Mouse (Mus musculus) E14TG2a.4 (cell line): ENCODE results near the gene Laptm4a.

Source experiments
- H3K27me3 ChIP-seq: 2 replicates; pipeline ENCODE4 v1.6.1; 2014; ENCODE audit warnings: low read length, control low read depth; ENCODE audit not compliant: insufficient read depth
- H3K36me3 ChIP-seq: 2 replicates; pipeline ENCODE4 v1.6.1; 2014; ENCODE audit warnings: low read length, control low read depth; ENCODE audit not compliant: insufficient read depth
- H3K4me1 ChIP-seq: replicated peaks from 2 replicates; pipeline ENCODE4 v1.6.1; 2014; ENCODE audit warnings: low read depth, low read length, control low read depth
- H3K4me3 ChIP-seq: replicated peaks from 2 replicates; pipeline ENCODE4 v1.5.1; 2014; ENCODE audit warnings: mild to moderate bottlenecking, low read length
- H3K9me3 ChIP-seq: 2 replicates; pipeline ENCODE4 v1.6.1; 2014; ENCODE audit warnings: low read length, control low read depth
- CTCF ChIP-seq: conservative IDR thresholded peaks from 2 replicates; pipeline ENCODE4 v1.5.1; 2014; ENCODE audit warnings: low read length
- NANOG ChIP-seq: IDR thresholded peaks from 2 replicates; pipeline ENCODE4 v1.6.1; 2014; ENCODE audit warnings: borderline replicate concordance, low read length, mixed read lengths
- POU5F1 ChIP-seq: IDR thresholded peaks from 2 replicates; pipeline ENCODE4 v1.6.1; 2014; ENCODE audit warnings: low read length, borderline replicate concordance

Laptm4a gene

GRCm38 (mm10) chr12:8939490-8939889, 18.0 kb downstream of the Laptm4a start:
- H3K9me3 ChIP-seq = no peaks in the 10 kb centered on the region
- H3K4me1 ChIP-seq = peaks cover 51% of the 10 kb centered on the region
- TF ChIP-seq CTCF = no peak
- TF ChIP-seq NANOG = no peak
- no peak for TF ChIP-seq POU5F1
- H3K4me3 ChIP-seq = no peak overlapping the region
- peaks cover 46% of the 10 kb centered on the region for H3K36me3 ChIP-seq
- H3K27me3 ChIP-seq = no peaks in the 10 kb centered on the region

GRCm38 (mm10) chr12:8940011-8941005, 18.8 kb downstream of the Laptm4a start:
- H3K4me1 ChIP-seq = peaks cover 49% of the 10 kb centered on the region
- TF ChIP-seq NANOG (no peak), CTCF (no peak)

GRCm38 (mm10) chr12:8941131-8941615, 19.7 kb downstream of the Laptm4a start:
- Histone ChIP-seq H3K27me3 (peaks cover 8% of the 10 kb centered on the region), H3K4me3 (no peak overlapping the region), H3K36me3 (peaks cover 29% of the 10 kb centered on the region), H3K4me1 (peaks cover 46% of the 10 kb centered on the region), H3K9me3 (no peaks in the 10 kb centered on the region)
- TF ChIP-seq POU5F1 (no peak), NANOG (no peak), CTCF (no peak)

More at GRCm38 (mm10) chr12:8940011-8941005, 18.8 kb downstream of the Laptm4a start:
- no peak overlapping the region for H3K4me3 ChIP-seq
- H3K27me3 ChIP-seq = peaks cover under 1% of the 10 kb centered on the region; the same call in 1 of the 2 replicates
- H3K9me3 ChIP-seq = no peaks in the 10 kb centered on the region
- peaks cover 38% of the 10 kb centered on the region for H3K36me3 ChIP-seq

- H3K27me3 ChIP-seq = peaks cover 15% of the 10 kb centered on the region
- no peaks in the 10 kb centered on the region for H3K9me3 ChIP-seq
- TF ChIP-seq POU5F1 (no peak), NANOG (no peak), CTCF (no peak)
- peaks cover 46% of the 10 kb centered on the region for H3K4me1 ChIP-seq
- no peak overlapping the region for H3K4me3 ChIP-seq
- peaks cover 23% of the 10 kb centered on the region for H3K36me3 ChIP-seq
These were observed 20.4 kb downstream of the Laptm4a start for GRCm38 (mm10) chr12:8941699-8942392.

GRCm38 (mm10) chr12:8947163-8947562, 25.7 kb downstream of the Laptm4a start:
- H3K36me3 ChIP-seq = no peaks in the 10 kb centered on the region
- no peaks in the 10 kb centered on the region for H3K9me3 ChIP-seq
- peak overlapping the region; percentile 87 for H3K4me3 ChIP-seq
- H3K4me1 ChIP-seq = peaks cover 27% of the 10 kb centered on the region
- peaks cover 48% of the 10 kb centered on the region for H3K27me3 ChIP-seq
- TF ChIP-seq POU5F1 = no peak
- no peak for TF ChIP-seq NANOG
- no peak for TF ChIP-seq CTCF

- peaks cover 51% of the 10 kb centered on the region for H3K27me3 ChIP-seq
- H3K9me3 ChIP-seq = no peaks in the 10 kb centered on the region
- TF ChIP-seq CTCF = no peak
- no peak for TF ChIP-seq NANOG
- 0 out of 2 replicates have a peak, but pooled peaks have one; percentile 27 for TF ChIP-seq POU5F1
- H3K36me3 ChIP-seq = no peaks in the 10 kb centered on the region
- H3K4me3 ChIP-seq = peak within 1 kb of the TSS; percentile 87
- H3K4me1 ChIP-seq = peaks cover 20% of the 10 kb centered on the region
These were observed 26.4 kb downstream of the Laptm4a start, which contains the start of gene Matn3 for GRCm38 (mm10) chr12:8947714-8948464. Matn3 (plus strand) TSS chr12:8947929.

- H3K4me3 ChIP-seq = no peak overlapping the region
- H3K9me3 ChIP-seq = no peaks in the 10 kb centered on the region
- H3K4me1 ChIP-seq = peaks cover 15% of the 10 kb centered on the region
- TF ChIP-seq CTCF (no peak), POU5F1 (no peak), NANOG (no peak)
- peaks cover 28% of the 10 kb centered on the region for H3K27me3 ChIP-seq
- no peaks in the 10 kb centered on the region for H3K36me3 ChIP-seq
These were observed 31.7 kb downstream of the Laptm4a start for GRCm38 (mm10) chr12:8953136-8953535.

GRCm38 (mm10) chr12:8954161-8954561, 32.7 kb downstream of the Laptm4a start:
- Histone ChIP-seq H3K4me1 (peaks cover 7% of the 10 kb centered on the region; the same call in 1 of the 2 replicates), H3K9me3 (no peaks in the 10 kb centered on the region), H3K36me3 (no peaks in the 10 kb centered on the region), H3K27me3 (peaks cover 18% of the 10 kb centered on the region), H3K4me3 (no peak overlapping the region)
- TF ChIP-seq CTCF (no peak), POU5F1 (no peak), NANOG (no peak)
